Mouse (Mus musculus) sigmoid colon, adult 10 weeks (tissue): ENCODE measurements around the gene Alox12e. TPM values are rescaled to one million over a fixed set of nuclear protein-coding genes. Genes with fewer than 3 reads are reported as not detected.

Experiments
- polyA plus RNA-seq: library from polyadenylated mRNA; stranded (reverse); fragments of 350-450 nt; fragmentation: Illumina TruSeq; extraction: RNeasy Lipid Tissue Mini Kit (QIAGEN cat#74804); gene quantifications from one replicate; pipeline ENCODE4 v1.2.3, GENCODE M21; 2014; ENCODE audit warnings: low read depth, low replicate concordance

Gene Alox12e
- polyA plus RNA-seq: not detected

GRCm38 (mm10) chr11:70322528-70322927, at the start of gene Alox12e:
Gene Alox12e (minus strand): TSS chr11:70322628.

GRCm38 (mm10) chr11:70351868-70352267, 29.4 kb upstream of the Alox12e start, which contains the start of gene Alox15:
Gene Alox15 (minus strand): TSS chr11:70352031.

Other genes with a start within 250 kb of the Alox12e start
- not detected for gene Asgr2, start 230.0 kb downstream of the Alox12e start, polyA plus RNA-seq
- gene Mgl2, start 192.3 kb downstream of the Alox12e start, polyA plus RNA-seq: 5.0 TPM
- gene Clec10a, start 166.4 kb downstream of the Alox12e start, polyA plus RNA-seq: 3.1 TPM
- 0.69 TPM for gene Slc16a11, start 109.9 kb downstream of the Alox12e start, polyA plus RNA-seq
- gene Slc16a13, start 101.6 kb downstream of the Alox12e start, polyA plus RNA-seq: 3.1 TPM
- 2.3 TPM for gene Bcl6b, start 92.8 kb downstream of the Alox12e start, polyA plus RNA-seq
- gene 0610010K14Rik, start 84.7 kb downstream of the Alox12e start, polyA plus RNA-seq: 1.8 TPM
- gene Gm21988, start 82.8 kb downstream of the Alox12e start, polyA plus RNA-seq: 0.69 TPM
- gene Rnasek, start 82.8 kb downstream of the Alox12e start, polyA plus RNA-seq: 24.0 TPM
- 1.3 TPM for gene Alox12, start 67.3 kb downstream of the Alox12e start, polyA plus RNA-seq
- 5.9 TPM for gene Alox15, start 29.4 kb upstream of the Alox12e start, polyA plus RNA-seq
- 6.3 TPM for gene Pelp1, start 87.4 kb upstream of the Alox12e start, polyA plus RNA-seq
- 0.47 TPM for gene Arrb2, start 110.0 kb upstream of the Alox12e start, polyA plus RNA-seq
- gene Med11, start 129.3 kb upstream of the Alox12e start, polyA plus RNA-seq: 8.1 TPM
- gene Zmynd15, start 136.8 kb upstream of the Alox12e start, polyA plus RNA-seq: 0.28 TPM
- 12.0 TPM for gene Cxcl16, start 137.4 kb upstream of the Alox12e start, polyA plus RNA-seq
- 1.6 TPM for gene Tm4sf5, start 182.6 kb upstream of the Alox12e start, polyA plus RNA-seq
- gene Vmo1, start 192.0 kb upstream of the Alox12e start, polyA plus RNA-seq: not detected
- not detected for gene Gltpd2, start 196.6 kb upstream of the Alox12e start, polyA plus RNA-seq
- gene Psmb6, start 202.7 kb upstream of the Alox12e start, polyA plus RNA-seq: 16.2 TPM
- gene Gm40193, start 210.3 kb upstream of the Alox12e start, polyA plus RNA-seq: not detected
- 0.85 TPM for gene Pld2, start 217.4 kb upstream of the Alox12e start, polyA plus RNA-seq
- 4.6 TPM for gene Mink1, start 240.3 kb upstream of the Alox12e start, polyA plus RNA-seq